Comparison of ENCODE assay signal across 13 mouse cellular contexts in the genomic region with DNA sequence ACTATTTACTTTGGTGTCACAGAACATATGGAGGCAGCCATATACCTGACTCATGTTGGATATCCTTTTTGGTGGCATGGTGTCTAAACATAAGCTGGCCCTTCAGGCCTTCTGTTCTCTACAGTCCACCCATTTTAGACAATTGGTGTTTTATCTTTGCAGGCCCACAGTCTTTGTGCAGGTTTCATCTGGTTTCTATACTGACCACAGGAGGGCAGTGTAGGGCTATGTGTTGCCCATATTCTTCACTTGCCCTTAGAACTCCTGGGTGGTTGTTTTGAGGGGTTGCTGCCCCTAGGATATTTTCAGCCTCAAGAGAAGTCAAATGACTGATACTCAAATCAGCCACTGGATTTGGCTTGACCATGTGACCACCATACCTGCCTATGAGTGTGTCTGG. TPM values are rescaled to one million over a fixed set of nuclear protein-coding genes. Genes with fewer than 3 reads are reported as not detected.
DNase-seq lines count a peak whose midpoint lies in the region; ATAC-seq and TF ChIP-seq lines count a peak whose summit lies in the region.
"Had no signal": no experiment of that assay in that cellular context is flagged by ENCODE, and none has a peak within 500 bp of the region (broad histone marks: within the 10 kb centered on the region; RNA-seq: fewer than 3 reads in every experiment).

No protein-coding gene starts in this region.

- H3K27me3 ChIP-seq in cerebellum, adult 2 months (ENCODE audit: control insufficient read depth, insufficient read depth, low read length): no peaks in the 10 kb centered on the region
- H3K27me3 ChIP-seq in lung, embryonic 14.5 days (ENCODE audit: insufficient read depth, low read length): no peaks in the 10 kb centered on the region
- H3K27me3 ChIP-seq in midbrain, postnatal 0 days (ENCODE audit: insufficient read depth, low read length): no peaks in the 10 kb centered on the region

- H3K9me3 ChIP-seq in lung, embryonic 14.5 days (ENCODE audit: low read depth, low read length): no peaks in the 10 kb centered on the region
- H3K9me3 ChIP-seq in midbrain, postnatal 0 days (ENCODE audit: low read length): no peaks in the 10 kb centered on the region
- H3K9me3 ChIP-seq: forebrain, embryonic 10.5 days had no signal

- DNase-seq in cerebellum, postnatal 14 days: peak; percentile 9 to 22
- no peak for DNase-seq in cerebellum, adult 2 months
- peak; percentile 18 for DNase-seq in lung, embryonic 14.5 days
- no peak for DNase-seq in lung, postnatal 4 days
- DNase-seq in midbrain, postnatal 0 days (ENCODE audit: low spot score): peak; percentile 27
- DNase-seq in adrenal gland, postnatal 25 days: no peak
- no peak for DNase-seq in ovary, adult 18-20 months (ENCODE audit: low spot score)
- DNase-seq: thymus, adult 2 months had no signal

- no peak for ATAC-seq in lung, embryonic 14.5 days (ENCODE audit: insufficient read depth)
- ATAC-seq in midbrain, postnatal 0 days (ENCODE audit: low FRiP score): no peak

- no peak overlapping the region for H3K27ac ChIP-seq in cerebellum, adult 2 months (ENCODE audit: insufficient read depth, low read length)
- H3K27ac ChIP-seq in lung, embryonic 14.5 days (ENCODE audit: low read depth): no peak overlapping the region
- H3K27ac ChIP-seq in bone marrow, adult 2 months (ENCODE audit: control insufficient read depth, insufficient read depth, low read depth, low read length, poor library complexity): no peak overlapping the region
- H3K27ac ChIP-seq in midbrain, postnatal 0 days (ENCODE audit: low read depth, low read length): no peak overlapping the region
- H3K27ac ChIP-seq: forebrain, embryonic 10.5 days; macrophage had no signal

- no peaks in the 10 kb centered on the region for H3K36me3 ChIP-seq in lung, embryonic 14.5 days (ENCODE audit: insufficient read depth)
- H3K36me3 ChIP-seq in midbrain, postnatal 0 days (ENCODE audit: insufficient read depth, low read length): no peaks in the 10 kb centered on the region
- H3K36me3 ChIP-seq: forebrain, embryonic 10.5 days had no signal

- TF ChIP-seq CTCF in cerebellum, adult 2 months (IDR thresholded peaks at IDR 0.05; ENCODE audit: borderline replicate concordance, insufficient read depth, low read depth, low read length): no peak
- TF ChIP-seq CTCF in lung, embryonic 14.5 days (IDR thresholded peaks at IDR 0.05; ENCODE audit: low read depth): peak; percentile 36
- 0 out of 2 replicates have a peak, but pooled peaks have one; percentile 3 for TF ChIP-seq CTCF in bone marrow, adult 2 months (IDR thresholded peaks at IDR 0.05; ENCODE audit: control insufficient read depth, insufficient read depth, low read length)
- TF ChIP-seq CTCF in midbrain, postnatal 0 days (IDR thresholded peaks at IDR 0.05): peak; percentile 63

- no peak overlapping the region for H3K4me3 ChIP-seq in cerebellum, adult 2 months (replicated peaks; ENCODE audit: insufficient read depth, low read depth, low read length)
- no peak overlapping the region for H3K4me3 ChIP-seq in lung, embryonic 14.5 days (ENCODE audit: low read depth, low read length)
- H3K4me3 ChIP-seq in bone marrow, adult 2 months (replicated peaks; ENCODE audit: control insufficient read depth, low read depth, low read length): no peak overlapping the region
- H3K4me3 ChIP-seq in midbrain, postnatal 0 days (ENCODE audit: low read depth, low read length): no peak overlapping the region
- H3K4me3 ChIP-seq: forebrain, embryonic 10.5 days had no signal

- no peak overlapping the region for H3K9ac ChIP-seq in lung, embryonic 14.5 days
- H3K9ac ChIP-seq in midbrain, postnatal 0 days (replicated peaks; ENCODE audit: low read length, poor library complexity, severe bottlenecking): no peak overlapping the region

- H3K4me1 ChIP-seq in cerebellum, adult 2 months (ENCODE audit: control insufficient read depth, insufficient read depth, low read length): no peaks in the 10 kb centered on the region
- no peaks in the 10 kb centered on the region for H3K4me1 ChIP-seq in lung, embryonic 14.5 days (ENCODE audit: insufficient read depth)
- H3K4me1 ChIP-seq in bone marrow, adult 2 months (ENCODE audit: control insufficient read depth, insufficient read depth, low read length): no peaks in the 10 kb centered on the region; the same call in 1 of the 2 replicates
- H3K4me1 ChIP-seq in midbrain, postnatal 0 days (ENCODE audit: insufficient read depth, low read length): no peaks in the 10 kb centered on the region
- H3K4me1 ChIP-seq: forebrain, embryonic 10.5 days had no signal

- no peak overlapping the region for H3K4me2 ChIP-seq in lung, embryonic 14.5 days
- no peak overlapping the region for H3K4me2 ChIP-seq in midbrain, postnatal 0 days (ENCODE audit: low read depth, low read length, poor library complexity, severe bottlenecking)

- no peak for TF ChIP-seq POLR2A in cerebellum, adult 2 months (IDR thresholded peaks at IDR 0.05; ENCODE audit: borderline replicate concordance, insufficient read depth, low read length)
- no peak for TF ChIP-seq POLR2A in bone marrow, adult 2 months (IDR thresholded peaks at IDR 0.05; ENCODE audit: borderline replicate concordance, control insufficient read depth, low read depth, low read length)

RNA-seq across cellular contexts. Expression of a gene that starts 5.3 kb away (rescaled TPM):
- not detected in 2 replicates for polyA plus RNA-seq in cerebellum, adult 2 months (2012; rRNA removed)
- not detected in 2 replicates for polyA plus RNA-seq in lung, embryonic 14.5 days (2014; fragmentation: Nextera tagmentation; extraction: Ambion mirVana)
- polyA plus RNA-seq in bone marrow, adult 2 months (2011; ENCODE audit: insufficient read depth, insufficient read length, low replicate concordance, missing spikeins): not detected in 2 replicates
- not detected in 2 replicates for total RNA-seq in midbrain, postnatal 0 days (2014; rRNA removed)
- polyA plus RNA-seq in midbrain, postnatal 0 days (2015; fragmentation: Nextera tagmentation; extraction: Ambion mirVana): not detected in 2 replicates
- not detected in 2 replicates for total RNA-seq in adrenal gland, postnatal 25 days (2021)
- total RNA-seq: left cerebral cortex, adult 18-20 months had no signal
- polyA plus RNA-seq: forebrain, embryonic 10.5 days; heart, embryonic 16.5 days; macrophage; thymus, adult 2 months had no signal

RNA-seq across cellular contexts. Expression of a gene that starts 10.8 kb away (rescaled TPM):
- polyA plus RNA-seq in cerebellum, adult 2 months (2012; rRNA removed): 67.9 and 69.9 TPM in 2 replicates
- polyA plus RNA-seq in lung, embryonic 14.5 days (2014; fragmentation: Nextera tagmentation; extraction: Ambion mirVana): 156 and 165 TPM in 2 replicates
- polyA plus RNA-seq in bone marrow, adult 2 months (2011; ENCODE audit: insufficient read depth, insufficient read length, low replicate concordance, missing spikeins): 15.0 and 23.3 TPM in 2 replicates
- 115 and 141 TPM in 2 replicates for total RNA-seq in midbrain, postnatal 0 days (2014; rRNA removed)
- 103 and 109 TPM in 2 replicates for polyA plus RNA-seq in midbrain, postnatal 0 days (2015; fragmentation: Nextera tagmentation; extraction: Ambion mirVana)
- 30.8 and 33.0 TPM in 2 replicates for total RNA-seq in adrenal gland, postnatal 25 days (2021)

Comparison
In these comparisons a context has a peak if more than half of its experiments do, and no peak if none do; other contexts are left out.
1. DNase-seq: peak in cerebellum, postnatal 14 days (2 of 2), lung, embryonic 14.5 days (single experiment) and midbrain, postnatal 0 days (single experiment); none in cerebellum, adult 2 months (0 of 2), lung, postnatal 4 days (0 of 2), adrenal gland, postnatal 25 days (single experiment) and ovary, adult 18-20 months (single experiment).